Mouse (Mus musculus) thymus, postnatal 25 days (tissue): ENCODE results near the gene Adam26b.
"Not testable (repeated sequence)": the region's sequence is repeated elsewhere in the genome, so short reads cannot be mapped to it uniquely, and the experiment has no call there.

Experiments used
- DNase-seq: peaks from one replicate; pipeline ENCODE4 v3.0.0; 2022

The Adam26b gene

DNA sequence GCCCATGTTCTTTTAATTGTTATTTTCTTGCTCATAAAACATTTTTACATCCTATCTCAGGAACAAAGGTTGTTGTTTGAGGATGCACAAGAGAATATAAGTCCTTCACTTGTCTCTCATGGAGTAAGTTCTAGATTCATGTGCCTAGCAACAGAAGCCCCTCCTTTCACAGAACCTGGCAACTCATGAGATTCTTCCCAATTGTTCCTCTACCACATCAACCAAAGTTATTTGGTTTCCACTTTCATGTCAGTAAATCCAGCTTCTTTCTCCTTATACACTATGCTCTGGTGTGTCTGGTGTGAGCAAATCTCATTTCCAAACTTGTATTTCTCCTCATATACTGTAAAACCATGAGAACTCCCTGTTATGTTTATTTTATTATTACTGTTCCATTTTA lies at the start of gene Adam26b:
Gene Adam26b (minus strand): TSS at position 101 of the 400 bp plus-strand sequence.
- DNase-seq = not testable (repeated sequence)

DNA sequence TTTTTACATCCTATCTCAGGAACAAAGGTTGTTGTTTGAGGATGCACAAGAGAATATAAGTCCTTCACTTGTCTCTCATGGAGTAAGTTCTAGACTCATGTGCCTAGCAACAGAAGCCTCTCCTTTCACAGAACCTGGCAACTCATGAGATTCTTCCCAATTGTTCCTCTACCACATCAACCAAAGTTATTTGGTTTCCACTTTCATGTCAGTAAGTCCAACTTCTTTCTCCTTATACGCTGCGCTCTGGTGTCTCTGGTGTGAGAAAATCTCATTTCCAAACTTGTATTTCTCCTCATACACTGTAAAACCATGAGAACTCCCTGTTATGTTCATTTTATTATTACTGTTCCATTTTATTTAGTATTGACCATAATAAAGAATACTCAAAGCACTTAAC lies 48.7 kb upstream of the Adam26b start, which contains the start of gene Adam26a:
Gene Adam26a (minus strand): TSS at position 101 of the 400 bp plus-strand sequence.
- DNase-seq = not testable (repeated sequence)
